Mouse (Mus musculus): Measurements from ENCODE around the gene Lamtor1.

- TF ChIP-seq CTCF (IDR thresholded peaks at IDR 0.05; ENCODE audit: low read depth) (no peak), EP300 (IDR thresholded peaks at IDR 0.05; ENCODE audit: low read depth) (no peak)
Observed at GRCm38 (mm10) chr7:101857094-101857493, 48.6 kb upstream of the Lamtor1 start, which contains the start of gene Folr2.
